Mouse (Mus musculus): Measurements from ENCODE around the gene Snd1. TPM values are rescaled to one million over a fixed set of nuclear protein-coding genes. Genes with fewer than 3 reads are reported as not detected.
A peak's percentile ranks its signal among the peaks of the same experiment; 100 is the strongest.

Gene Snd1
- total RNA-seq, 4 experiments from 2014 or later, result 152 to 181 (median 176) TPM

GRCm38 (mm10) chr6:28642909-28643308 is 168.0 kb downstream of the Snd1 start:
- DNase-seq, result no peak

DNA sequence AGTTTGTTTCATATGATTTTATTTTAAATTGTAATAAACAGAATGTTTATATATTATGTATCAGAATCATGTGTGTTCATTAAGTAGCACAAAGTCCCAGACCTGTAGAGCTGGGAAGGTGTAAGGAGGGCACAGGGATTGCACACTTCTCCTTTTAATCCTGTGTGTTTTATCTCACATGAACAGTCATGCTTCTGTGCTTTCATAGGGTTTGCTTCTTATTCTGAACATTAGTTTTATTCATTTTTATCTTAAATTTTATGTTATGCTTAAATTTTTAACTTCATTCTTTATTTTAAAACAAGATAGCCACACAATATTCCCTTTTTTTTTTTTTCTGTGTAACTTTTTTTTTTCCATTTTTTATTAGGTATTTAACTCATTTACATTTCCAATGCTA is 170.3 kb downstream of the Snd1 start:
- DNase-seq, result no peak

- DNase-seq, result no peak
These were observed 181.6 kb downstream of the Snd1 start for GRCm38 (mm10) chr6:28656511-28656910.

DNA sequence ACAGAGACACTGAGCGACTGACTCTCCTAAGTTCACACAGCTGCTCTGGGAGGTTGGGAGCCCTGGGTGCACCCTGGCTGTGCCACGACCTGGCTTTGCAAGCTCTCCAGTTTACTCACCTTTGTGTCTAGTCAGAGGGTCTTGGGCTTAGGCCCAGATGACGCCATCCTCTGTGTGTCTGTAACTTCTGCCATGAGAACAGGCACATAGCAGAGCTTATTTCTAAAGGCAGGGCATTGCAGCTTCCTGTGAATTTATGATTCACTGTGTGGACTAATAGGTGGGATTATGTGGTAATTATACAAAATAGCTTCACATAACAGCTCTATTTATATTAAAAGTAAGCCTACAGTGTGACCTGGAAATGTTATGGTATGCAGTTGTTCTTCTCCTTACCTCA is 188.1 kb downstream of the Snd1 start:
- DNase-seq, result no peak

- DNase-seq, result no peak
These were observed 188.7 kb downstream of the Snd1 start for GRCm38 (mm10) chr6:28663670-28664069.

DNA sequence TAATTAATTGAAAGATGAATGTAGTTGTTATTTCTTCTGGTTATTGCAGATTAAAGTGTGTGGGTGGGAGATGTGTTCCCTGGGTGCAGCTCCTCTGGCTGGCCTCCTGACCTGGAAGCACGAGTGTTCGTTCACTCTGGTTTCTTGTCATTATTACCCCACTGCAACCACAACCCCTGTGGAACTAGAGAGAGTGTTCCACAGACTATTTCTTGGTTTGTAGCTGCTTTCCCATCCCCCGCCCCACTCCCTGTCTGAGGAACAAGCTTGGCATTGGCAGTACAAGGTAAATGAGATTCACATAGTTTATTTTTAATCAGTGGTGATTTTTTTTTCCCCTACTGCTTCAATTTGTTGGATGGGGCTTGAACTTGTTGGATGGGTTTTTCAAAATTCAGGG is 189.8 kb downstream of the Snd1 start:
- no peak for DNase-seq

DNA sequence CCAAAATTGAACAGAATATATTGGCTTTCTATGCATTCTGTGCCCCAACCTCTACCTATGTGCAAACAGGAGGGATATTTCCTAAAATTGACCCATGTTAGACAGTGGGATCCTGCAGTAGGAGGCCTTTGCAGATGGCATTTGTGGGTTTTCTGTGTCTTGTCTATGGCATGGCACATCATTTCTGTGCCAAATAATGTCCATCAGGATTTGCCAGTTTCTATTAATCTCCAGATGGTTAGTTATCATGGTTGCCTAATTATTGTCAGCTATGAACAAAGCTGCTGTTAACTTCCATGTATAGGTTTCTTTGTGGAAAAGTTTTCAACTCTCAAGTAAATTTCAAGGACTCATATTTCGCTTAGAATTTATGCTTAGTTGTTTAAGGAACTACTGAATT is 192.6 kb downstream of the Snd1 start:
- DNase-seq, result no peak

GRCm38 (mm10) chr6:28669251-28669650 is 194.3 kb downstream of the Snd1 start:
- DNase-seq, result no peak

GRCm38 (mm10) chr6:28672388-28672787 is 197.4 kb downstream of the Snd1 start:
- no peak for DNase-seq

GRCm38 (mm10) chr6:28674686-28675085 is 199.7 kb downstream of the Snd1 start:
- DNase-seq, result no peak

DNA sequence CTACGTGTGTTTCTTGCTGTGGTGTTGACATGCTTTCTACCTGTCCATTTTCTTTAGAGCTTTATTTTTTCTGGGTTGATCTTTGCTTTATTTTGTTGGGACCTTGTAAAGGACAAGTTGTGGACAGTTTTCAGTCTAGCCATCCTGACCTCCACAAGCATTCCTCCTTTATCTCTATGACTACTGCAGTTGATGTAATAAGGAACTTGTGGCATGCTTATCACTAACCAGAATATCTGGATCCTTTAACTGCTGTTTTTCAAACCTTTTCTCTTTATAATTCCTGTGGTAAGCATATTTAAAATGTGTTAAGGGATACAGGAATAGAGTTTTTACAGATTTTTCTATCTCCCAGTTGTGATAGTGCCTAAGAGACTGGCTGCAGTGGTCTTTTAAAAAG is 204.0 kb downstream of the Snd1 start:
- no peak for DNase-seq

- DNase-seq, result no peak
These were observed 205.6 kb downstream of the Snd1 start for GRCm38 (mm10) chr6:28680537-28680936.

- peak; percentile 31 for DNase-seq
These were observed 206.8 kb downstream of the Snd1 start for GRCm38 (mm10) chr6:28681521-28682457.

DNA sequence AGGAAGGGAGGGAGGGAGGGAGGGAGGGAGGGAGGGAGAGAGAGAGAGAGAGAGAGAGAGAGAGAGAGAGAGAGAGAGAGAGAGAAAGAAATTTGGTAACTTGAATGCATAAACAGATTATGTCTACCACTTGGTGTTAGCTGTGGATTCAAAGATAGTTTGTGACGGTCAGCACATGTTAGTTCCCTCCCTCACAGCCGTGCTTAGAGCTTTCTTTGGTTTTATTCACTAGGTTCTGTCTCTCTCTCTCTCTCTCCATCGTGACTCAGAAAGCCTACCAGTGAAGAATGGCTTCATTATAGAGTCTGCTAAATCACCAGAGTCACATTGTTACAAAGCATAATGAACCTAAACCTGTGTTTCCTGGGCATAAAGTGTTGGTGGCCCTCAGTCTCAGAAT is 210.1 kb downstream of the Snd1 start:
- DNase-seq, result no peak

DNA sequence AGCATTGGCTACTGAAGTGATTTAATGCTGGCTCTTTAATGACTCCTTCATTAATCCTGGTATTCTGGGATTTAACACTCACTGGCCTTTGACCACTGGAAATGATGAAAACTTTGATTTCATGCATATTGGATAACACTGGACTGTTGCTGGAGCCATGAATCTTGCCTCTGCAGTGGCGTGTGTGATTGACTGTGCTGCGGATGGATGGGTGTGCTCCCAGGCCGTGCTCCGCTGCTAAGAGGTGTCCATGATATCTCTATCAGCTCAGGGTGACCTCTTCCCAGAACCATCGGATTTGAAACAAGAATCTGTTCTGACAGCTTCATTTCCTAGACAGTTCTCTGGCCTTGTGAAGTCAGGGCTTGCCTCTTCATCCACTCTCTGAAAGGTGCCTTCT is 210.8 kb downstream of the Snd1 start:
- no peak for DNase-seq

- DNase-seq, result no peak
These were observed 212.8 kb downstream of the Snd1 start for GRCm38 (mm10) chr6:28687776-28688175.

DNA sequence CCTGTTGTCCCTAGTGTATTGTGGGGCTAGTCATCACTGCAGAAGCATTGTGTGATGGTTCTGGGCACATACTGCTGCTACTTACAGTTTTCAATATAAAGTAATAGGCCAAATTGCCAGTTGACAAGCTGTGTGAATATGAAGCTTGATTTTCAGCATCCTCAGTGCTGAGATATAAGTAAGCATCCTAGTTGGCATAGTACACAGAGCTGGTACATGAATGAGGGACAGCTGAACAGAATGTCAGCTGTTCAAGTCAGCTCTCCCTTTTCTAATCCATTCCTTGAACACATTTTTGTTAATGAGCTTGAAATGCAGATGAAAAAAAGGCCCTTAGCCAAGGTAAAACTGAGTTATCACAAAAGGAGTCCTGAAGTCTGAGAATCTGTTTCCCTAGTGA is 217.7 kb downstream of the Snd1 start:
- no peak for DNase-seq

DNA sequence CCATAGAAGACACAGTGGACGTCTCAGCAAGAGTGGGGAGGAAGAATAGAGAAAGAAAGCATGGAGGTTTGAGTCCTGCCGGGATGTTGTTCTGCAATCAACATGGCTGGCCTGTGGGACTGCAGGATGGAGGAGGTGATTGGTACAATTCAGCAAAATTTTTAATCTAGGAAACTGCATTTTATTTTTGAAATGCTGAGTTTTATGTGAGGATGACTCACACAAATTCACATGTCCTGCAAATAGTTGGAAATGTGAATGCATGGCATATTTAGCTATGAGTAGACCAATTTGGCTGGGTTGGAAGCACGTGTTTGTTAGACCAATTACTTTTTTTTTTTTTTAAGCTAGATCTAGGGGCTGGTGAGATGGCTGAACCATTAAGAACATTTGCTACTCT is 222.3 kb downstream of the Snd1 start:
- DNase-seq, result no peak

DNA sequence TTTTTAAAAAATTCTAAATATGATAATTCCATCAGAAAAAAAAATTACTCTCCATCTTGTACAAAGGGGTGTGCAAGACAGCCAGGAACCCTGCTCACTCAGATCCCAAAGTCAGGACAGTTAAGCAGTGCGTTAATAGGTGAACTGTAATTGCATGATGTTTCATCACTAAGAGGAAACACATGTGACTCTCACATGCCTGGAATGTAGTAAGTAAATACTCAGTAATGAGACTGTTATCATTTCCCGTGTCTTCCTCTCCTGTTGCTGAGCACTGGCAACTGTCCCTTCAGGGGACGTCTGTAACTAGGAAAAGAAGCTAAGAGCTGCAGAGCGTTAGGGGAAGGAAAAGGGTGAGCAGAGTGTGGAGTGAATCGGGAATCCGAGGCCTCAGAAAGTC is 229.7 kb downstream of the Snd1 start:
- no peak for DNase-seq

DNA sequence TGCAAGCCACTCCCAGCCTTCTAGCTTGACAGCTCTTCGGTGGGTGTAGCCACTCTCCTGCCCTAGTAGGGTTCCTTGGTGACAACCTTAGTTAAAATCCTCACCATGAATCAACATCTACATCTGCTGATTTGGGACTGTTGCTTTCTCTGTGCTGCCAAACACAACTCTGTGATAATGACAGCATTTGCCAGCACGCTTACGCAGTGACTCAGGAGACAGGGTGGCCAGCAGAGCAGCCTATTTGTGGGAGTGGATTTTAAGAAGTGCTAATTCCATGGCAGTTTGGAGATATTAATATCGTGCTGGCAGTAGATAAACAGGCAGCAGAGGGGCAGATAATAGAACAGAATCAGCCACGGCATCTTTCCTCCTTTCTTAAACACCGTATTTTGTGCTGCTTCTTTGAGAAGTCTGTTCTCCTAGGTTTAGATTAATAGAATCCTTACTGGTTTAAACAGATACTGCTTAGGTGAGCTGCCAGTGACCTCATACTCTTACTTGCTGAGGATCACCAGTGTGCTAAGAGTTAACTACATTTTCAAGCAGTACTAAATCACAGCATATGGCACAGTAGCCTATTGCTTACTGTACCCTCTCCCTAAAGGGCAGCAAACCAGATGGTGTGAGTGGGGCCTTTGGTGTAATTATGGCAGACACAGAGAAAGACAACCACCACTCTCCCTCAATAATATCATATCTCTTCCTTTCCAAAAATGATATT is 230.6 kb downstream of the Snd1 start:
- DNase-seq, result no peak

DNA sequence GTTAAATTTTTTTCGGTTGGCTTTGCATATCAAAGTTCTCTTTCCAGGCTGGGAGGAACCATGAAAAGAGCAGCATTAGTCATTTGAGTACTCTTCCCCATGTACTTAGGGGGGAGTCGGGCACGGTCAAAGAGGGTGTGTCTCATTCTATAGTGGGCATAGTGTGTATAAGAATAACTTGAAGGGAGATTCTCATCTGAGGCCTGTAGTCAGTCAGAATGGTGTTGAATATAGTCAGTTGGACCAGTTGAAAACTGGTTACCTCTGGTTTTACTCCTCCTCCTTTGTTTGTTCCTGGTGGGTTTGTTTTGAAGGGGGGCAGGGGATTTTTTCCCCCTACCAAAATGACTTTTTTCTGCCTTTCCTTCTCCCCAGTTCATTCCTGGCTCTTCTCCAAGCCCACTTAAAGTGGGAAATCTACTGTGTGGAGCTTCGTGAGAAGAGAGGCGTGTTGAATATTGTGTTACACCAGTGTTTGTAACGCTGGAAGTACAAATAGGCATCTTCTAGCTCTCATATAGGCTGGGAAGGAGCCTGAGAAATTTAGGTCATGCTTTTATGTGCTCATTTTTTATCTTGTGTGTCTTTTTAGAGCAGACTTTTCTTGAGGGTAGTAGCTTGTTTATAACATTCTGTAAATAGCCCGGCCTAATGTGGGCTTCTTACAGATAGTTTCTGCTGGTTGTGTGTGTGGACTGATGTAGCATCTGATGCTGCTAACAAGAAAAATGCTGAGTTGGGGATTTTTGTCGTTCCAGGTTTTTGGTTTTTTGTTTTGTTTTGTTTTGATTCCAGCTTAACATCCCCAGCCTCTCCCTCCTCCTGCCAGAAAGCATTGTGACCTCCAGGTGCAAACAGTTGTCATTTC is 231.4 kb downstream of the Snd1 start:
- DNase-seq, result no peak

GRCm38 (mm10) chr6:28706976-28707592 is 232.1 kb downstream of the Snd1 start:
- no peak for DNase-seq

All from adrenal gland, adult 8-10 months (tissue).